Mouse (Mus musculus) ES-CJ7 (cell line): ENCODE results near the gene C1qc.

Experiments used
- DNase-seq: peaks from one replicate; pipeline ENCODE4 v3.0.0; 2011; ENCODE audit warnings: low read depth, low spot score

C1qc gene

DNA sequence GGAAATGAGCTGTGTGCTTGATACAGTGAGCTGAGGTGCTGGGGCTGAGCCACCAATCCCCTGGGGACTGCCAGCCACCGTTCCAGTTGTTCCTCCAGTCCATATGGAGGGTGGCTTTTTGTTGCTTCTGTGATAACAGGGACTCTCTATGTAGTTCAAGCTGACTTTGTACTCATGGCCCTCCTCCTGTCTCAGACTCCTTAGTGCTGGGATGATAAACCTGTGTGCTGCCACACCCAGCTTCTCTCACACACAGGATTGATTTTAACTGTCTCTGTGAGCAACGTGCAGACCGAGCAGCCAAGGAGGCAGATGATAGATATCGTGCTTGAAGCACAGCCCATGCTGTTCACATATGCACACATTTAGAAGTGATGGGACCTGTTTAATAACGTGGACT, 40.7 kb downstream of the C1qc start:
- no peak for DNase-seq

DNA sequence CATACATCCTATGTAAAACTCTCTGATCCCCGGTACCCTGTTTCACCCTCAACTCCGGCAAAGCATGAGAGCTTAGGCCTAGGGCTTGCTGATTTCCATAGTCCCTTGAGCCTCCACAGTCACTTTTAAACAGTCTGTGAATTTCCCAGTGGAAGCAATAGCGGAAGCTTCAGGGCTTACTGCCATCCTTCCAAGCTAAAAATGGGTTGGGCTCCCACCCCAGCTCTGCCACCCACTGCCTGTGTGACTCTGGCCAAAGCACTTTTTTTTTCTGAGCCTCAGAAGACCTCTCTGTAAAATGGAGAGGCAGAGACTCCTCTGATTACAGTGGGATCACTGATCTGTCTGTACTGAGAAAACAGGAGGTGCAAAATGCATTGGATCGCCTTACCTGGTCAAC, 44.3 kb downstream of the C1qc start:
- no peak for DNase-seq

DNA sequence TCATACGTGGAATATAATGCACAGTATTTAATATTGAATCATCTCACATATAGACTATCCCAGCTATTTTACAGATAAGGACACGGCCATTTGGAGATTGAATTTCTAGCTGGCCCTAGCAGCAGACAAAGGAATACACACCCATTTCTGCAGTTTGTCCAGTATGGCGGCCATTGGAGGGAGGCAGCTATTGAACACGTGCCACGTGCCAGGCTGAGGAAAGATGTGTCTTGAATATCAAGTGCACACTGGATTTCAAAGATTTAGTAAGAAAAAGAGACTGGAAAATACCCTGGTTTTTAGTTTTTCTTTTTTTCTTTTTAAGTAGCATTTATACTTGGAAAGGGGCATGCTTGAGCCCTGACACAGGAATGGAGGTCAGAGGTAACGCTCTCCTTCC, 45.7 kb downstream of the C1qc start:
- no peak for DNase-seq

DNA sequence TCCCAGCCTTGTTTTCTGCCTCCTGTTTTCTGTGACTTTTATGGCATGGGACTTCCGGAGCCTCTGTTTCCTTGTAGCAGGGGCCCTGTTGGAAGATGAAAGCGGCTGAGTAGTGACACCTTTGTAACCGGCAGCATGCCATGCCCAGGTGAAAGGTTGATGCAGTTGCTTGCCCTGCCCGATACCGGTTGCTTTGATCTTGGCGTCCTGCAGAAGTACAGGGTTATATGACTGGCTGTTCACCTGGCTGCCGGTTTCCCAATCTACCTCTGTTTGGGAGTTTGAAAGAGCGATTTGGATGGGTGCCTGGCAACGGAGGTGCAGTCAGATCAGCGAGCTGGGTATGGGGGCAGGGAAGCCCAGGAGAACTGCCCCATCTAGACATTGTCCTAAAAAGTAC, 50.1 kb downstream of the C1qc start:
- DNase-seq = no peak

DNA sequence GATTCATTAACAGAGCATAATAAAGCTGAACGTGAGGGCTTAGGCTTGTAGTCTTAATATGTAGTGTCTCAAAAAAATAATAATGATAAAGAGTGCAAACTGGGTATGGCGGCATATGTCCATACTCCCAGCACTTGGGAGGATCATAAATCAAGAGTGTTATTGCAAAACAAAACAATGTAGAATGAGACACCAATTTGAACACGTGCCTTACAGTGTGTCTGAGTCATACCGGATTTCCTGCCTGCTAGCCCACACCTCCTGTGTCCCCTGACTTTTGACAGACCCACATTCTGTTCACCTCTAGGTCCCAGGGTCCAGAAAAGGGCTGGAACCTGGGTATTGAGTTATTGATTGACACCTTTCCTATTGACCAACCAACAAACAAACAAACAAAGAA, 50.8 kb downstream of the C1qc start:
- no peak for DNase-seq

DNA sequence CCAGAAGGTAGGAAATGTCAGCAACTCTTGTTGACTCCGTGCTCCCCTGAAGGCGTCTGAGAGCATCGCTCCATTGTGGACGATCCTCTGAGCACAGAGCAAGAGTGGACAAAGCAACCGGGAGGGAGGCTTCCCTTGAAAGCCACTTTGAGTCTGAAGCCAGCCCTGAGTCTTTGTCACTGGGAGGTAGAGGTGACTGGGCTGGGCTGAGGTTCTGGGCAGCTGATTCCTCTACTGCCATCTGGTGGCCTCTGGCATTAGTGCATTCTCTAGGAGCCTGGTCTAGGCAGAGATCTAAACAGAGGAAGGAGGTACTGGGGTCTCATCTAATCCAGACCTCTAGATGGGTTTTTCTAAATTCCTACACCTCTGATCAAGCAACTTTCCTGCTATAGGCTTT, 51.8 kb downstream of the C1qc start:
- peak; percentile 81 for DNase-seq
